Mouse (Mus musculus) C2C12 (cell line): ENCODE measurements at regions not wholly inside any gene's neighbourhood (a gene's known extent, or its start where the extent isn't known, plus 50 kb on each side); places are given as distances from the start of the nearest gene placed in this dataset.

Source experiments
- H3K27me3 ChIP-seq: one replicate; pipeline ENCODE4 v1.6.1; 2011; ENCODE audit not compliant: control insufficient read depth, insufficient read depth, insufficient read length
- H3K36me3 ChIP-seq: one replicate; pipeline ENCODE4 v1.6.1; 2011; ENCODE audit not compliant: control insufficient read depth, insufficient read depth
- H3K4me3 ChIP-seq: one replicate; pipeline ENCODE4 v1.5.1; 2011; ENCODE audit warnings: mild to moderate bottlenecking, control low read depth; ENCODE audit not compliant: poor library complexity, insufficient read depth, severe bottlenecking
- H3K79me2 ChIP-seq: one replicate; pipeline ENCODE4 v1.6.1; 2011; ENCODE audit not compliant: control insufficient read depth, insufficient read depth
- H3K79me3 ChIP-seq: one replicate; pipeline ENCODE4 v1.6.1; 2011; ENCODE audit warnings: low read depth, control low read depth
- H3ac ChIP-seq: one replicate; pipeline ENCODE3; 2011; ENCODE audit warnings: low read depth; ENCODE audit not compliant: control insufficient read depth, insufficient read length
- CEBPB ChIP-seq: IDR thresholded peaks from one replicate; pipeline ENCODE4 v1.6.1; 2011; ENCODE audit warnings: low read depth, mild to moderate bottlenecking, control low read depth, moderate library complexity
- CTCF ChIP-seq: IDR thresholded peaks from one replicate; pipeline ENCODE4 v1.5.1; 2011; ENCODE audit not compliant: control insufficient read depth, insufficient read depth, insufficient read length
- FOSL1 ChIP-seq: IDR thresholded peaks from one replicate; pipeline ENCODE4 v1.8.0; 2011; ENCODE audit warnings: mild to moderate bottlenecking, low read length; ENCODE audit not compliant: poor library complexity, insufficient read depth, severe bottlenecking
- MAX ChIP-seq: IDR thresholded peaks from one replicate; pipeline ENCODE4 v1.6.1; 2011; ENCODE audit warnings: mild to moderate bottlenecking, control low read depth
- MYOD1 ChIP-seq: IDR thresholded peaks from one replicate; pipeline ENCODE4 v1.6.1; 2011; ENCODE audit warnings: low read depth; ENCODE audit not compliant: control insufficient read depth, insufficient read length
- MYOG ChIP-seq: IDR thresholded peaks from one replicate; pipeline ENCODE4 v1.6.1; 2011; ENCODE audit not compliant: control insufficient read depth, insufficient read length; ENCODE audit errors: extremely low read depth
- USF1 ChIP-seq: IDR thresholded peaks from one replicate; pipeline ENCODE4 v1.6.1; 2011; ENCODE audit warnings: low read depth, mild to moderate bottlenecking, control low read depth, moderate library complexity

DNA sequence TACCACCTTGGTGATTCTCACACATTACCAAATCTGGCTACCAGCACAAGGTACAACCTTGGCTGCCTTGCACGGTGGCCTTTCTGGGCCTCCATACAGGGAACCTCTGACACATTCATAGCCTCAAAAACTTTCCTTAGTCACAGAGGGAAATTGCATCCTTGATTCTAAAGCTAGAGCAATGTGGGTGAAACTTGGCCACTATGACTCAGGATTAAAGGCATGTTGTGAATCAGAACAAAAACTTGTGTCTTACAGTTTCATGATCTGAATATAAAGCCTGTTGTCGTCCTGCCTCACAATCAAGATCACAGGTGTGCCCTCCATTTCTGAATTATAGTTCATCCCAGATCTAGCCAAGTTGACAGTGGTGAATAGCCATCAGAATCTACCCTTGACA is 80.8 kb upstream of the Fshr start:
- Histone ChIP-seq H3ac (no peak overlapping the region), H3K4me3 (no peak overlapping the region), H3K79me2 (no peaks in the 10 kb centered on the region), H3K36me3 (no peaks in the 10 kb centered on the region), H3K27me3 (no peaks in the 10 kb centered on the region), H3K79me3 (no peaks in the 10 kb centered on the region)
- no peak for TF ChIP-seq MAX
- TF ChIP-seq CEBPB, result no peak
- no peak for TF ChIP-seq MYOG
- TF ChIP-seq MYOD1, result no peak
- TF ChIP-seq FOSL1, result no peak
- no peak for TF ChIP-seq USF1
- TF ChIP-seq CTCF, result no peak

DNA sequence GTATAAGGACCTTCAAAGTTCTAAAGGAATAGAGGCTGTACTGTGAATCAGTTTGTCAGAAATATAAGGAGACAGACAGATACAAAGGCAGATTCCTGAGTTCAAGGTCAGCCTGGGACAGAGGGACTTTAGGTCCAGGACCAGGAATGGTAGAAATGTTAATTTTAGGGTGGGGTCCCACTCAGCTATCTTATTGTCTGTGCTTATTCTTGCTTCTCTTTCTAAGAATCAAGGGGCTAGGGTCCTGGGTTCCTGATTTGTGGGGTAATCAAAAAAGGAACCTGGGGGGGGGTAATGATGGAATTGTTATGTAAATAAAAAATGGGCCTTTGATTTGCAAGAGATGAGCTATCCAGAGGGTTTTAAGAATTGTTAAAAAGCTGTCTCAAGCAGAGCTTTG is 71.7 kb upstream of the Fshr start:
- TF ChIP-seq CTCF (no peak), FOSL1 (no peak), USF1 (no peak), MAX (no peak), MYOG (no peak), CEBPB (no peak), MYOD1 (no peak)
- Histone ChIP-seq H3K27me3 (no peaks in the 10 kb centered on the region), H3ac (no peak overlapping the region), H3K4me3 (no peak overlapping the region), H3K79me2 (no peaks in the 10 kb centered on the region), H3K79me3 (no peaks in the 10 kb centered on the region), H3K36me3 (no peaks in the 10 kb centered on the region)

DNA sequence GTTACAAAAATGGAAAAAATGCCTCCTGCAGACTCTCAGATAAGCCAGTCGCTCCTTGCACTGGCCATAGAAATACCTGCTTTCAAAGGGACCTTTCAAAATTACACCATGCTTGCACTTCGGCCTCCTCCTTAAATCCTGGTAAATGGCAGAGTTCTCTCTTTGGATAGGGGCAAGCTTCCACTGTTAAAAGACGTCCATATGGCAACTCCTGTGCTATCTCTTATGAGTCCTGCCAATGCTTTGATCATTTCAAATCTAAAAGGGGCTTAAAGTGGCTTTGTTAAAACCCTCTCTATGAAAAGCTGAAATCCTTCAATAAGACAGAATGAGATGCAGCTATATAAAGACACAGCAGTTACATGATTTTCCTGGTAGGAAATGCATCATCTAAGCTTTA is 55.2 kb upstream of the Fshr start:
- H3K79me2 ChIP-seq, result no peaks in the 10 kb centered on the region
- no peaks in the 10 kb centered on the region for H3K36me3 ChIP-seq
- no peak overlapping the region for H3ac ChIP-seq
- TF ChIP-seq USF1 (no peak), MYOD1 (no peak), FOSL1 (no peak), CEBPB (no peak), CTCF (no peak), MAX (no peak), MYOG (no peak)
- no peaks in the 10 kb centered on the region for H3K27me3 ChIP-seq
- no peaks in the 10 kb centered on the region for H3K79me3 ChIP-seq
- no peak overlapping the region for H3K4me3 ChIP-seq

DNA sequence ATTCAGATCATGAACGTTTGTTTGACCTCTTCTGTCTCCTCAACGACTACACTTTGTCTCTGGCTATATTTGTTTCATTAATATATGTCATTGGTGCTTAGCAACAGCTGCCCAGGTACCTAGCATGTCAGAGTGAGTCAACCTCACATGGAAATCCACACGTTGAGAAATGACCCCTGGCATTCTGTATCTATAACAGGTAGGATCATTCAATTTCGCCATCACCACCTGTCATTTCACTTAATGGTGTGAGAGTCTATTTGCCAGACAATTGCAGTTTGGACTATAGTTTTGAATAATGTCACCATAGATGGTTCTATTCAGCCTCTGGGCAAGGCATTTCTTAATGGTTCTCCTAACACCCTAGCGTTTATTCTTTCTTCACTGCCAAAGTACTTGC is 50.3 kb upstream of the Fshr start:
- H3K4me3 ChIP-seq, result no peak overlapping the region
- H3K79me3 ChIP-seq, result no peaks in the 10 kb centered on the region
- H3ac ChIP-seq, result no peak overlapping the region
- no peaks in the 10 kb centered on the region for H3K36me3 ChIP-seq
- no peak for TF ChIP-seq MYOD1
- TF ChIP-seq MAX, result no peak
- no peak for TF ChIP-seq USF1
- no peak for TF ChIP-seq FOSL1
- TF ChIP-seq CTCF, result no peak
- TF ChIP-seq MYOG, result no peak
- no peak for TF ChIP-seq CEBPB
- H3K27me3 ChIP-seq, result no peaks in the 10 kb centered on the region
- H3K79me2 ChIP-seq, result no peaks in the 10 kb centered on the region
